Mouse (Mus musculus) liver, postnatal 0 days (tissue): Measurements from ENCODE around the gene Palld. TPM values are rescaled to one million over a fixed set of nuclear protein-coding genes. Genes with fewer than 3 reads are reported as not detected.

ENCODE experiments used
- ATAC-seq: fragments of 200-750 bp; cut with Nextera tagmentation; 2 replicates; pipeline ENCODE4 v1.8.0; 2017; ENCODE audit warnings: mild to moderate bottlenecking, moderate library complexity
- DNase-seq: peaks from one replicate; pipeline ENCODE4 v3.0.0-alpha.2; 2016
- H3K27ac ChIP-seq: fragments of 300-500 bp; sonication (generic); 2 replicates; pipeline ENCODE4 v1.5.1; 2014; ENCODE audit warnings: antibody characterized with exemption, moderate library complexity, mild to moderate bottlenecking, low read depth
- H3K27me3 ChIP-seq: fragments of 300-500 bp; sonication (generic); 2 replicates; pipeline ENCODE4 v1.6.1; 2014; ENCODE audit warnings: low read length, control low read depth, mixed read lengths; ENCODE audit not compliant: insufficient read depth
- H3K36me3 ChIP-seq: fragments of 300-500 bp; sonication (generic); replicated peaks from 2 replicates; pipeline ENCODE4 v1.6.1; 2014; ENCODE audit warnings: mild to moderate bottlenecking, control low read depth, low read length, moderate library complexity, mixed read lengths; ENCODE audit not compliant: insufficient read depth
- H3K4me1 ChIP-seq: fragments of 300-500 bp; sonication (generic); 2 replicates; pipeline ENCODE4 v1.6.1; 2014; ENCODE audit warnings: antibody characterized with exemption, mild to moderate bottlenecking, control low read depth; ENCODE audit not compliant: insufficient read depth
- H3K4me2 ChIP-seq: fragments of 300-500 bp; sonication (generic); 2 replicates; pipeline ENCODE4 v1.6.1; 2014; ENCODE audit warnings: low read depth, mild to moderate bottlenecking, low read length, moderate library complexity, mixed read lengths
- H3K4me3 ChIP-seq: fragments of 300-500 bp; sonication (generic); 2 replicates; pipeline ENCODE4 v1.5.1; 2014; ENCODE audit warnings: low read depth, low read length
- H3K9ac ChIP-seq: fragments of 300-500 bp; sonication (generic); replicated peaks from 2 replicates; pipeline ENCODE4 v1.6.1; 2014; ENCODE audit warnings: mild to moderate bottlenecking, moderate library complexity
- H3K9me3 ChIP-seq: fragments of 300-500 bp; sonication (generic); 2 replicates; pipeline ENCODE4 v1.6.1; 2016; ENCODE audit warnings: mild to moderate bottlenecking, control low read depth, low read length, mixed read lengths
- CTCF ChIP-seq: sonication (generic); IDR thresholded peaks from 2 replicates; pipeline ENCODE4 v1.5.1; 2016; ENCODE audit warnings: antibody characterized with exemption, low read depth
- EP300 ChIP-seq: IDR thresholded peaks from 2 replicates; pipeline ENCODE4 v1.6.1; 2016; ENCODE audit warnings: antibody characterized with exemption, low read depth, mild to moderate bottlenecking
- WGBS: fragments of 180-500 bp; shearing (Covaris S2); extraction: QIAGEN DNeasy Blood & Tissue Kit; methylation state at CpG from one replicate; pipeline ENCODE4 v1.1.7; 2014; ENCODE audit not compliant: insufficient replicate concordance; 5-methylcytosine and 5-hydroxymethylcytosine counted together
- polyA plus RNA-seq: library from polyadenylated mRNA; unstranded; fragments of >200 nt; fragmentation: Nextera tagmentation; extraction: Ambion mirVana; gene quantifications from 2 replicates; pipeline ENCODE4 v1.2.1, GENCODE M21; 2015

Gene Palld
- polyA plus RNA-seq, 1 experiment from 2014 or later = 11.7 TPM

GRCm38 (mm10) chr8:61775936-61776335, 126.6 kb downstream of the Palld start:
- H3K9ac ChIP-seq = no peak overlapping the region
- TF ChIP-seq EP300 (no peak), CTCF (no peak)
- no peak overlapping the region for H3K4me3 ChIP-seq
- H3K27ac ChIP-seq = no peak overlapping the region
- H3K27me3 ChIP-seq = no peaks in the 10 kb centered on the region
- H3K9me3 ChIP-seq = no peaks in the 10 kb centered on the region
- 70% methylated on average over 6 of the region's 6 CpGs for WGBS
- H3K4me1 ChIP-seq = no peaks in the 10 kb centered on the region
- DNase-seq (no peak), ATAC-seq (no peak)
- H3K4me2 ChIP-seq = no peak overlapping the region
- H3K36me3 ChIP-seq = no peaks in the 10 kb centered on the region

- WGBS = 83% methylated on average over 5 of the region's 5 CpGs
- H3K27ac ChIP-seq = no peak overlapping the region
- no peak for TF ChIP-seq EP300
- no peak for TF ChIP-seq CTCF
Observed at GRCm38 (mm10) chr8:61774161-61774560, 128.3 kb downstream of the Palld start.

GRCm38 (mm10) chr8:61773595-61774088, 128.8 kb downstream of the Palld start:
- Histone ChIP-seq H3K4me2 (no peak overlapping the region), H3K27me3 (no peaks in the 10 kb centered on the region), H3K9ac (no peak overlapping the region), H3K4me1 (no peaks in the 10 kb centered on the region), H3K9me3 (no peaks in the 10 kb centered on the region), H3K4me3 (no peak overlapping the region), H3K36me3 (no peaks in the 10 kb centered on the region), H3K27ac (no peak overlapping the region)
- 58% methylated on average over 4 of the region's 4 CpGs for WGBS
- DNase-seq (no peak), ATAC-seq (no peak)
- no peak for TF ChIP-seq CTCF
- TF ChIP-seq EP300 = no peak

More at GRCm38 (mm10) chr8:61774161-61774560, 128.3 kb downstream of the Palld start:
- DNase-seq (no peak), ATAC-seq (no peak)
- Histone ChIP-seq H3K36me3 (no peaks in the 10 kb centered on the region), H3K9me3 (no peaks in the 10 kb centered on the region), H3K4me1 (no peaks in the 10 kb centered on the region), H3K4me3 (no peak overlapping the region), H3K4me2 (no peak overlapping the region), H3K9ac (no peak overlapping the region), H3K27me3 (no peaks in the 10 kb centered on the region)

- WGBS = 64% methylated on average over 3 of the region's 3 CpGs
- Histone ChIP-seq H3K4me2 (no peak overlapping the region), H3K9me3 (no peaks in the 10 kb centered on the region), H3K4me3 (no peak overlapping the region), H3K27ac (no peak overlapping the region), H3K27me3 (no peaks in the 10 kb centered on the region), H3K9ac (no peak overlapping the region), H3K36me3 (no peaks in the 10 kb centered on the region), H3K4me1 (no peaks in the 10 kb centered on the region)
- TF ChIP-seq CTCF = no peak
- TF ChIP-seq EP300 = no peak
- no peak for DNase-seq
- ATAC-seq = no peak
Observed at GRCm38 (mm10) chr8:61771328-61771727, 131.2 kb downstream of the Palld start.

- ATAC-seq (no peak), DNase-seq (no peak)
- Histone ChIP-seq H3K4me3 (no peak overlapping the region), H3K9ac (no peak overlapping the region), H3K27me3 (no peaks in the 10 kb centered on the region), H3K4me2 (no peak overlapping the region), H3K36me3 (no peaks in the 10 kb centered on the region), H3K9me3 (no peaks in the 10 kb centered on the region), H3K27ac (no peak overlapping the region), H3K4me1 (no peaks in the 10 kb centered on the region)
- 68% methylated on average over 5 of the region's 5 CpGs for WGBS
- TF ChIP-seq EP300 = no peak
- TF ChIP-seq CTCF = no peak
Observed at GRCm38 (mm10) chr8:61769340-61769879, 133.1 kb downstream of the Palld start.

GRCm38 (mm10) chr8:61760190-61760578, 142.3 kb downstream of the Palld start:
- H3K27ac ChIP-seq = no peak overlapping the region
- no peaks in the 10 kb centered on the region for H3K36me3 ChIP-seq
- ATAC-seq (no peak), DNase-seq (no peak)
- 0 out of 2 replicates have a peak, but pooled peaks cover 6% of the 10 kb centered on the region for H3K4me1 ChIP-seq
- TF ChIP-seq CTCF = no peak
- TF ChIP-seq EP300 = no peak
- H3K27me3 ChIP-seq = peaks cover 12% of the 10 kb centered on the region; the same call in 1 of the 2 replicates
- H3K9ac ChIP-seq = no peak overlapping the region
- H3K4me3 ChIP-seq = peak overlapping the region; percentile 38
- 24% methylated on average over 8 of the region's 8 CpGs for WGBS
- no peaks in the 10 kb centered on the region for H3K9me3 ChIP-seq
- peak overlapping the region; percentile 65 for H3K4me2 ChIP-seq
